Comparison of ENCODE assay signal across 10 mouse cellular contexts in the genomic region with DNA sequence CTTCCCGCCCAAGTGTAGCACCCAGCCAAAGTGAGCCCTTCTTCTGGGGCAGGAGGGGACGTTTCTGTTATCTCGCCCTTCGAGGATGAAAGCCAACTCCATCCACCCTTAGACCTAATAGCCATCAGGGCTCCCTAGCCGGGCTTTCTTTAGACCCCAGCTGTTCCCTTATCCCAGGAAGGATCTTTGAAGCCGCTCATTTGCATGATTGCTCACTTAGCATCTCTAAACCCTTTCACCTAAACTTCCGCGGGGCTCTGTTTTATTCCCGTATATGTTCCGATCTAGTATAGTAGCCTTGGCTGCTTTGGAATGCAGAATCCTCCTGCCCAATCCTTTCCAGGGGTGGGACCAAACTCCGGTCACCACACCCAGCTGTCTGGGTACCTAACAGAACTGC.
A peak's percentile ranks its signal among the peaks of the same experiment; 100 is the strongest.
DNase-seq lines count a peak whose midpoint lies in the region; ATAC-seq and TF ChIP-seq lines count a peak whose summit lies in the region.
"Had no signal": no experiment of that assay in that cellular context is flagged by ENCODE, and none has a peak within 500 bp of the region (broad histone marks: within the 10 kb centered on the region; RNA-seq: fewer than 3 reads in every experiment).

No protein-coding gene starts in this region.

- peak overlapping the region; percentile 13; the same call in 1 of the 2 replicates for H3K4me3 ChIP-seq in heart, embryonic 15.5 days
- H3K4me3 ChIP-seq in heart, adult 2 months, result no peak overlapping the region
- no peak overlapping the region for H3K4me3 ChIP-seq in ES-E14 (ENCODE audit: insufficient read depth in 1 of 2, low read depth in 1 of 2, low read length in 2 of 2, poor library complexity in 1 of 2, severe bottlenecking in 1 of 2)
- 0 out of 2 replicates have a peak overlapping the region, but pooled peaks have one; percentile 6 for H3K4me3 ChIP-seq in forebrain, embryonic 13.5 days
- no peak overlapping the region for H3K4me3 ChIP-seq in limb, embryonic 15.5 days
- H3K4me3 ChIP-seq: layer of hippocampus, adult 2 months had no signal

- no peak for ATAC-seq in heart, embryonic 15.5 days (replicated peaks; ENCODE audit: insufficient number of reproducible peaks, insufficient read depth, low FRiP score, low read depth)
- no peak for ATAC-seq in forebrain, embryonic 13.5 days
- no peak for ATAC-seq in limb, embryonic 15.5 days (ENCODE audit: insufficient number of reproducible peaks, low FRiP score, low TSS enrichment, low read depth)

- H3K27ac ChIP-seq in heart, embryonic 15.5 days, result no peak overlapping the region
- H3K27ac ChIP-seq in heart, adult 2 months, result no peak overlapping the region
- H3K27ac ChIP-seq in ES-E14 (ENCODE audit: insufficient read depth, low read depth, low read length, poor library complexity, severe bottlenecking), result 0 out of 2 replicates have a peak overlapping the region, but pooled peaks have one; percentile 55
- H3K27ac ChIP-seq in forebrain, embryonic 13.5 days, result no peak overlapping the region
- H3K27ac ChIP-seq in limb, embryonic 15.5 days, result no peak overlapping the region
- H3K27ac ChIP-seq: layer of hippocampus, adult 2 months had no signal

- no peaks in the 10 kb centered on the region for H3K36me3 ChIP-seq in heart, embryonic 15.5 days
- H3K36me3 ChIP-seq in heart, adult 2 months (ENCODE audit: control insufficient read depth, insufficient read depth, low read length), result no peaks in the 10 kb centered on the region
- no peaks in the 10 kb centered on the region for H3K36me3 ChIP-seq in ES-E14 (ENCODE audit: control insufficient read depth, insufficient read depth, low read length, poor library complexity, severe bottlenecking)
- H3K36me3 ChIP-seq in forebrain, embryonic 13.5 days (ENCODE audit: poor library complexity, severe bottlenecking), result no peaks in the 10 kb centered on the region
- H3K36me3 ChIP-seq in limb, embryonic 15.5 days, result no peaks in the 10 kb centered on the region

- TF ChIP-seq POLR2A in heart, adult 2 months (IDR thresholded peaks at IDR 0.05; ENCODE audit: insufficient read depth, low read depth, low read length), result no peak

- no peak for TF ChIP-seq CTCF in heart, adult 2 months (IDR thresholded peaks at IDR 0.05)

- H3K9ac ChIP-seq in heart, embryonic 15.5 days, result no peak overlapping the region
- H3K9ac ChIP-seq in heart, adult 2 months (ENCODE audit: low read depth, low read length), result no peak overlapping the region
- H3K9ac ChIP-seq in ES-E14 (ENCODE audit: insufficient read depth, low read depth, low read length, poor library complexity, severe bottlenecking), result no peak overlapping the region
- no peak overlapping the region; the same call in 1 of the 2 replicates for H3K9ac ChIP-seq in forebrain, embryonic 13.5 days
- H3K9ac ChIP-seq in limb, embryonic 15.5 days, result no peak overlapping the region

- intact Hi-C loops in heart, adult 2 months (cut with DNase I), result no loop called here

- 7% methylated on average over 11 of the region's 11 CpGs for WGBS in heart, embryonic 15.5 days
- WGBS in heart, adult 2 months, result 11% methylated on average over 11 of the region's 11 CpGs
- WGBS in forebrain, embryonic 13.5 days, result 2% methylated on average over 11 of the region's 11 CpGs
- 3% methylated on average over 11 of the region's 11 CpGs for WGBS in limb, embryonic 15.5 days

- H3K79me2 ChIP-seq in heart, adult 2 months (replicated peaks; ENCODE audit: control insufficient read depth, insufficient read depth, low read length), result no peaks in the 10 kb centered on the region

- no peaks in the 10 kb centered on the region for H3K9me3 ChIP-seq in heart, embryonic 15.5 days (replicated peaks)
- H3K9me3 ChIP-seq in ES-E14 (ENCODE audit: control insufficient read depth, insufficient read depth, low read depth, low read length), result no peaks in the 10 kb centered on the region
- no peaks in the 10 kb centered on the region for H3K9me3 ChIP-seq in forebrain, embryonic 13.5 days (replicated peaks)
- no peaks in the 10 kb centered on the region for H3K9me3 ChIP-seq in limb, embryonic 15.5 days

- H3K4me2 ChIP-seq in heart, embryonic 15.5 days, result peak overlapping the region; percentile 51
- H3K4me2 ChIP-seq in forebrain, embryonic 13.5 days, result peak overlapping the region; percentile 44
- H3K4me2 ChIP-seq in limb, embryonic 15.5 days, result peak overlapping the region; percentile 17; the same call in 1 of the 2 replicates

- H3K27me3 ChIP-seq in heart, embryonic 15.5 days, result peaks cover 4% of the 10 kb centered on the region; the same call in 1 of the 2 replicates
- no peaks in the 10 kb centered on the region for H3K27me3 ChIP-seq in heart, adult 2 months (ENCODE audit: control insufficient read depth, insufficient read depth, low read length)
- H3K27me3 ChIP-seq in forebrain, embryonic 13.5 days, result peaks cover 14% of the 10 kb centered on the region; the same call in 1 of the 2 replicates
- H3K27me3 ChIP-seq in limb, embryonic 15.5 days, result peaks cover 21% of the 10 kb centered on the region

- in situ Hi-C loops in ES-E14 (cut with MboI; ENCODE audit: low sequenced_read_pairs in 2 of 2, unreplicated experiment in 2 of 2), result loop anchor here in 1 of 2 experiments (25.0 kb wide), 1 partner anchor 357 kb away; the partner anchor contains the start of genes Mttp and Trmt10a

- DNase-seq in heart, adult 2 months, result no peak
- peak; percentile 95 for DNase-seq in ES-E14 (ENCODE audit: low read depth, low spot score)
- DNase-seq in adrenal gland, adult (ENCODE audit: inconsistent age in 2 of 2, low spot score in 1 of 2), result no peak
- DNase-seq in layer of hippocampus, adult 9-11 months, result no peak
- no peak for DNase-seq in kidney, postnatal 25 days
- DNase-seq: cerebellum, postnatal 14 days had no signal

- no peak for TF ChIP-seq EP300 in heart, adult 2 months (IDR thresholded peaks at IDR 0.05; ENCODE audit: insufficient read depth, low read depth, low read length)

- H3K4me1 ChIP-seq in heart, embryonic 15.5 days (replicated peaks), result peaks cover 25% of the 10 kb centered on the region
- H3K4me1 ChIP-seq in heart, adult 2 months (ENCODE audit: control insufficient read depth, insufficient read depth, low read length), result no peaks in the 10 kb centered on the region
- H3K4me1 ChIP-seq in ES-E14 (ENCODE audit: control insufficient read depth in 2 of 2, insufficient read depth in 2 of 2, low read length in 2 of 2, poor library complexity in 1 of 2), result peaks cover 10 to 14% of the 10 kb centered on the region in 2 experiments; a peak in 3 of 4 replicates
- H3K4me1 ChIP-seq in forebrain, embryonic 13.5 days, result peaks cover 33% of the 10 kb centered on the region
- peaks cover 12% of the 10 kb centered on the region; the same call in 1 of the 2 replicates for H3K4me1 ChIP-seq in limb, embryonic 15.5 days

TF ChIP-seq in ES-E14, 5 proteins besides CTCF, POLR2A, EP300 and RAD21:
- TF ChIP-seq CHD2 (IDR thresholded peaks at IDR 0.05; ENCODE audit: low read depth, low read length) (peak; percentile 67; the same call in 1 of the 2 replicates), ZNF384 (IDR thresholded peaks at IDR 0.05; ENCODE audit: low read depth, low read length) (no peak), HCFC1 (IDR thresholded peaks at IDR 0.05; ENCODE audit: borderline replicate concordance, insufficient read depth, low read length) (0 out of 2 replicates have a peak, but pooled peaks have one; percentile 32)
TF ChIP-seq in ES-E14: peak in this region for 2.

Comparison
In these comparisons a context has a peak if more than half of its experiments do, and no peak if none do; other contexts are left out.
1. H3K4me3 ChIP-seq: peak in heart, embryonic 15.5 days (single experiment) and forebrain, embryonic 13.5 days (single experiment); none in heart, adult 2 months (single experiment), ES-E14 (0 of 2) and limb, embryonic 15.5 days (single experiment).
2. Peak in every context shown above with its lines, with median percentiles within 50 percentile points of each other: H3K4me2 ChIP-seq.